Mouse (Mus musculus) urinary bladder, postnatal 25 days (tissue): ENCODE results near the gene Urah.

Source experiments
- DNase-seq: peaks from one replicate; pipeline ENCODE4 v3.0.0; 2022; ENCODE audit warnings: low spot score

Urah gene

DNA sequence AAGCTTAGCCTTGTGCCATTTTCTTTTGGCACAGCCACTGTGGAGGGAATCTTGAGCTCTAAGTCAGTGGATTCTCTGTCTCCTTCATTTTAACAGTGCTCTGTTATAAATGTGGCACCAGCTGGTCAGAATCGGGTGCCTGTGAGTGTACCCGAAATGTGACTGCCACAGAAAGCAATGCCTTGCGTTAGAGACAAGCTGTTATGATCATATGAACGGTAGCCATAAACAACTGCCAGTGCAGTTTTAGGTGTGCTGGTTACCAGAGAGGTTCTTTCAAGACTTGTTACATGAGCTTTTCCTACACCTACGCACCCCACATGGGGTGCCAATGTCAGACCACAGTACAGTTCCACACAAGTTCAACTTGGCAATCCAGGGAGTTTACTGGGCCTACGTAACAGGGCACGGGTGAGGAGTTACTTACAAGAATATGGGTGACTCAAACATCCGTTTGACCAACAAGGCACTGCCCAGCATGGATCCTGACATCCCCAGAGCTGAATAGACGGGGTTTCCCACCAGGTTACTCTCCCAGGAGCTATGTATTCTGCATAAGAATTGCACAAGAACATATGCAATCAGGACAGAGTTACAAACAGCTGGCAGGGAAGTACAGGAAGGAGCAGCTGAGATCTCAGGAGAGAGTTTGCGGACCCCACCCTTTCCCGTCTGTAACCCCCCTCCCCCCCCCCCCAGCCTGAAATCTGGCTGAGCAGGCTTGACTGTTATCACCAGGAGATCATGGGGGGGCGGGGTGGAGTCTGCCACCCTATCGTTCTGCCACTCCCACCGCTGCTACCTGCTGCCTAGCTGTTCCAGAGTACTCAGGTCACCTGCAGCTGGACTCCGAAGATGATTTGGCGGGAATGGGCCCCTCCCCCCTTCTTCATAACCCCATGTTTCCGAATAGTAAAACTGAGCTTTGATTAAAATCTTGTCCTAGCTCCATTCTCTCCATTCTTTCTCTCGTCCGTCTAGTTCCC lies 6.2 kb downstream of the Urah start:
- no peak for DNase-seq

DNA sequence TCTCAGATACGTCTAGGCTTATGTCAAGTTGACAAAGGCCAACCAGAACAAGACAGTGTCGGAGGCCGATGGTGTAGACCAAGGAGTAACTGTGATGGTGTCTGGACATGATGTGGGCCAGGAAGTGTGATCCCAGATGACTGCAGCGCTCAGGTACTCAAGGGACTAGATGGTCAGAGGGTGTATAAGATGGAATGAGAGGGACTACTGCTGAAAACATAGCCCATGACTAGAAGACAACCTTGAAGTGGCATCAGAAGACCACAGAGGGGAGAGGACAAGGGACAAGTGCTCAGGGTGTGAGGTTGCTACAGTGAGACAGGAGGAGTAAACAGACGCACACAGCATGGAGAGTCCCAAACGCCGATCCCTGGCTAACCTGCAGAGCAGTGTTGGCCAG lies 9.0 kb downstream of the Urah start:
- DNase-seq = no peak

DNA sequence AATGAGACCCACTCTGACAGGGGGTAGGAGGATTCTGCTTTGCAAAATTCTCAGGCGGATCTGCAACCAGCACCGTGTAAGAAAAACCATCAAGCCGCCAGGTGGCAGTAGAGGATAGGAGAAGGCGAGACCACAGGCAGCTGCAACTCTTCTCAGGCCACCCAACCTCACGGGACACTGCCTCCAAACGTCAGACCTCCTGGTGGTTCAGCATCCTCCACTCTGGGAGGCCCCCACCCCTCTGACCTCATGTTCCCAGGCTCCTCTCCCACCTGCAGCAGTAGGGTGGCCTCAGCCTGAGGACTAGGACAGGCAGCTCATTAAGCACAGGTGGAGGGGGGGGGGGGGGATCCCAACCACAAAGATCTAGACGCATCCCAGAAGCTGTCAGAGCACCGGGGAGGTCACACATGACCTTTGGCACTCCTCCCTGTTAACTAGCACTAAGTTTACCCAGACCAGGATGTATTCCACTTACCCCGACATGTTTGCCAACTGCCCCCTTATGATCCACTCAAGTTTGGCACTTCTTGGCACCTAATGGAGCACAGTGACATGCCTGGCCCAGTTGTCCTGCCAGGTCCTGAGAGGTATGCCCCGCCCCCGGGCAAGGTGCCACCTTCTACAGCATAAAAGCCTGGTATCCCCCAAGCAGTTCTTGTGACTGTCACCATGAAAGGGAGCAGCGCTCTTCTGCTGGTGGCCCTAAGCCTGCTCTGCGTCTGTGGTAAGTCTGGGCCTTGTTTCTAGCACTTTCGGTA lies 10.3 kb downstream of the Urah start, which contains the start of gene Scgb1c1:
Gene Scgb1c1, plus strand, starts transcription at position 643 of the 761 bp plus-strand sequence.
- DNase-seq = peak; percentile 95

DNA sequence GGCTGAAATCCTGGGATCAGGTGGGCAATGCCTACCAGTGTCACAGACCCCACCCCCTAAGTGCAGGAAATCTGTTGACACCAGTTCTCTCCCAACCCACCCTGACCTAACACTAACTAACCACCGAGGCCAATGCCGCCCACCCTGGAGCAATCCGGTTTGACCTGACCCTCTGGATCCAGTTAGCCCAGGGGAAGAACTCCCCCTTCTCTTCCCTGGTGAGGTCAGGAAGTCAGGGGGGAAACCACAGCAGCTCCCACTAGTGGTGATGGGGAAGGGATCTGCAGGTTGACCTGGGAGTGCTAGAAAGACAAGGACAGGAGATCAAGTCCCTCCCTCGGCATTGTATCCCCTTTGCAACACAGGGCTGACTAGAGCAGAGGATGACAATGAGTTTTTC lies 10.9 kb downstream of the Urah start:
- no peak for DNase-seq

DNA sequence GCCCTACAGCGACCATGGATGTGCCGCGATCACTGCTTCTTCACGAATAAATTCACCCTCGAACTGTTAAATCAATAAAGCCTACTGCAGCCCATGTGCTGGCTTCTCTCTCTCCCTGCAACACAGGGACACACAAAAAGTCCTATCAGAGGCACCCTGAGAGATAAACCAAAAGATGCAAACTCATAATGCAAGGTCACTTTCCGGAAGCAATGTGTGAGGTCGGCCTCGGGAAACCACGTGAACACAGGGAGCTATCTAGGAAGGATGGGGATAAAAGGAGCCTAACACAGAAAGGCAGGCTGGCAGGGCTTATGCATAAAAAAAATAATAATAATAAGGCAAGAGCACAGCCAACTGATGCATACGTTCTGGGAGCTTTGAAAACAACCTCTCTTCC lies 11.9 kb downstream of the Urah start:
- DNase-seq = no peak

DNA sequence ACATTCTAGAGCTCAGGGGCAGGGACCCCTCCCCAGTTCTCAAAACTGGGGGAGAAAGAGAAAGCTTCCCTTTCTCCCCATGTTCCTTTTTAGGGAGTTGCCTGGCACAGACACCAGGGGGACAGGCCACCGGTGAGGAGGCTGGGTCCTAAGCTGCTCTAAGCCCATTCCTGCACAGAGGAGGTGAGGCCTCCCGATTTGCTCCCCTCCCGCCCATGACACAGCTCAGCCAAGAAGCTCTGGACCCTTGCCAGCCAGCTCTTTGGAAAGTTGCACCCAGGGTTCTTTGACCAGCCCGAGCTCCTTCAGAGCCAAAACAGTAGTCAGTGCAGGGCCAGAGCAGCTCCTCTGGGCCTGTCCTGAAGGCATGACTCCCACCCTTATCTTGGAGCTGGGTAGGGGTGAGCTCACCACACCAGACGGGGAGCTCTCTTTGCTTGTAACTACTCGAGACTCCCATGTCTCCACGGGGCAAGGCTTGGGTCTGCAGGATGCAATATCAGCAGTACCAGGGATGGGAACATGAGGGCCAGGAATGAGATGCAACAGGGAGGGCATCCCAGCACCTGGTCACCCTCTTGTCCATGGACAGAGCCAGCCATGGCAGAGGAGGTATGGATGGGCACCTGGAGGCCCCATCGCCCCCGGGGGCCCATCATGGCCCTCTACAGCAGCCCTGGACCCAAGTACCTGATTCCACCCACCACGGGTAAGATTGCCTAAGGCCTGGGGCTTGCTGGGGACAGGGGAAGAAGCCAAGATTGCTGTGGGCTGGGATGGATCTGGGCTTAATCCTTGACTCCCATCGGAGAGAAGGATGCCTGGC lies 13.2 kb downstream of the Urah start, which contains the start of gene Odf3:
Gene Odf3, plus strand, starts transcription at position 51 of the 826 bp plus-strand sequence.
- DNase-seq = no peak

DNA sequence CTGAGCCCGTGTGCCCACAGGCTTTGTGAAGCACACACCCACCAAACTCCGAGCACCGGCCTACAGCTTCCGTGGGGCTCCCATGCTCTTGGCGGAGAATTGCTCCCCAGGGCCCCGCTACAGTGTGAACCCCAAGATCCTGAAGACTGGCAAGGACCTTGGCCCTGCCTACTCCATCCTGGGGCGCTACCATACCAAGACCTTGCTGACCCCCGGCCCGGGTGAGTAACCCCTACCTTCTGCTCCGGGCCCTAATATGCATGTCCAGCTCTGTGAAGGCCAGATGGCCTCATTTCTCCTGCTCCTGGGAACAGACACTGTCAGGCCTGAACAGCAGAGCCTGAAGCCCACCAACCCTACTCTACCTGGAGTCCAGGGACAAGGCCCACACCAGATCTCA lies 13.8 kb downstream of the Urah start:
- no peak for DNase-seq

DNA sequence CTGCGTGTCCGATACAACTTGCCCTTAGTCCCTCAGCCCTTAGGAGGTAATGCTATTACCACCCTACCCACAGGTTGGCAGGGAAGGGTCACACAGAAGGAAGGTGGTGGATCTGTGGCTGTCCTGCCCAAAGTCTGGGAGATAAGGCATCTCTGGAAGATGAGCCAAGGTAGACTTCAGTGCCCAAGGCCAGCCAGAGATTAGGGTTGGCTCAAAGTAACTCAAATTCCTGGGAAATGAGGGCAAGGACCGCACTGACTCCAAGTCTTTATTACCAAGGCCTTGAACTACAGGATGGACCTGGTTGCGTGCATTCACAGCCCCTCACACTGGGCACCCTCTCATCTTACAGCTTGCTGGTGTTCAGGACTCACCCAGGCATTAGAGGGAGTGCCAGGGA lies 17.1 kb downstream of the Urah start:
- DNase-seq = no peak

DNA sequence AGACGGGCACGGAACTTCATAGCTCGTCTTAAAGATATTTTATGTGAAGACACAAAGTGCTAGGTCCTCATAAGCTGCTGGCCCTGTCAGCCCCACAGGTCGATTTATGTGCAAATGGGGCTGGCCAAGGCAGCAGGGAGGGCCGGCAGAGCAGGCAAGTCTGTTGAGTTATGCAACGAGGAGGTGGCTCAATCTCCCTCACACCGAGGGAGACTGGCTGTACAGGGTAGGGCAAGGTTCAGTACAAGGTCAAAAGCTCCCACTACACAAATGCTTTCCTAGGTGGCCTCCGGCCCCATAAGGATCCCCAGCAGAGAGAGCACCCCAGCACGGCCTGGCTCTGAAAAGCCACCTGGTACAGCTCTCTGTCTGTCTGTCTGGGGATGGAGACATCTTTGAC lies 18.6 kb downstream of the Urah start:
- DNase-seq = no peak

DNA sequence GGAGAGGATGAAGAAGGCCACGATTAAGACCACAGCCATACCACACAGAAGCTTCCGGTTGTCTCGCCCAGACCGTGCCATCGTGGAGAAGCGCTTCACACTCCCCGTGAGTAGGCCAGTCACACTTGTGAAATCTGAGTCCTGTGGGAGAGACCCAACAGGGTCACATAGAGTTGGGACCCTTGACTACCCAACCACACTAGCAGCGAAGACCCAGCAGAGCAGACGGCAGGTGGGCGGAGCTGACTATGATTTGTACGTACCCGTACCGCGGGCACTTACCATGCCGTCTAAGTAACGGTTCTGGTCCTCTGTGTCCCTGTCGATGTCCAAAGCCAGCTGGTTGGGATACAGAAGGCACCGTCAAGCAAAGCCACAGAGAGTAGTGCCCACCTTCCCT lies 19.7 kb downstream of the Urah start:
- DNase-seq = no peak

DNA sequence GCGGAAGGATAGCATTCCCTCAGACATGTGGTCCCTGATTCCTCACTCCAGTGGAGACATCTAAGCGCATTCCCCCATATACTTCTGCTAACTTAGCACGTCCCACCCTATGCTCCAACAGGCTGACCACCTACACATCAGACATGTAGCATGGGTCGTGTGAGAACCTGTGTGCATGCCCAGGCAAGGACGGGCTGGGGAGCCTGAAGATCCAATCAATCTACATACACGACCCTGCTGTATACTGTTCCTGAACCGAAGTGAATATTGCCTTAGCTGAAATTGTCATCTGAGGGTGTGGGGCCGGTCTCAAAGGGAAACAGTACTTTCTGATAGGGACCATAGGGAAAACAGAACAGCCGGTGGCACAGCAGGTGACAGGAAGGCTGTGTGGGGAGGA lies 20.4 kb downstream of the Urah start:
- no peak for DNase-seq

DNA sequence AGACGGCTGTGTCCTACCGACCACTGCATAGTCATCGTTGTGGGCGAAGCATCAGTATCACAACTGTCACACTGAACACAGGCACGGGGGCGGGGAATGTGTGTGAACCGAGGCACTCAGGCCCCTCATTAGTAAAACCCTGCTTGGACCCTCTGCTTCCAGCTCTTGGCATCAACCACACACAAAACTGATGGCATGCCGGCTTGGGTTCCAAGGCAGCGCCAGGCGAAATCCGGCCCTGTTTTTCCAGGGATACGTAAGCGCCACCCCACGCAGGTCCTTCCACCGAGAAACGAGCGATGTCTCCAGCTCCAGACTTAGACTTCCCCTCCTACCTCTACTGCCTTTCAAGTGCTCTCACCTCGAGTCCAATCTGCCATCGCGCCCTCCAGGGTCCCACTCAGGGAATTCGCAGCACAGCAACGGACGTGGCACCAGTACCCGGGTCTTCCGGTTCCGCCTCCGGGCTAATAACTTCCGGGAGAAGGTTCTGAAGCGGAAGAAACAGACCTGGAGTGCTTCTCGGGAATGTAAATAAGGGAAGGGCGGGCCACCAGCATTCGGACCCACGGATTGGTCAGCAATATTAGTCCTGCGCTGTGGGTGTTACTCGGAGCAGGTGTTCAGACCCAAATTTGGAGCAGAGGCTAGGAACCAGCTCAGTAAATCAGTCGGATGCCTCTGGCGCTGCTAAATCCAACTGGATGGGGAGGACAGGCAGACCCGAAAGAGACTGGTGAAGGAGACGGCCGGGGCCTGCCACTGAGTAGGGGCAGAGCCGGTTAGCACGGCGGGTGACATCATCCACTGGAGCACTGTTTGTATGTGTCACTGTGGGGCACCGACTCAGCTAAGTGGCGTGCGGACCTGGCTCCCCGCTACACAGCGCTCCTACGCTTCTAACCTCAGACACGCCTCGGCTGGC lies 21.3 kb downstream of the Urah start, which contains the start of gene Gm45785:
Gene Gm45785, minus strand, starts transcription at position 472 of the 925 bp plus-strand sequence.
- DNase-seq = peak; percentile 68

DNA sequence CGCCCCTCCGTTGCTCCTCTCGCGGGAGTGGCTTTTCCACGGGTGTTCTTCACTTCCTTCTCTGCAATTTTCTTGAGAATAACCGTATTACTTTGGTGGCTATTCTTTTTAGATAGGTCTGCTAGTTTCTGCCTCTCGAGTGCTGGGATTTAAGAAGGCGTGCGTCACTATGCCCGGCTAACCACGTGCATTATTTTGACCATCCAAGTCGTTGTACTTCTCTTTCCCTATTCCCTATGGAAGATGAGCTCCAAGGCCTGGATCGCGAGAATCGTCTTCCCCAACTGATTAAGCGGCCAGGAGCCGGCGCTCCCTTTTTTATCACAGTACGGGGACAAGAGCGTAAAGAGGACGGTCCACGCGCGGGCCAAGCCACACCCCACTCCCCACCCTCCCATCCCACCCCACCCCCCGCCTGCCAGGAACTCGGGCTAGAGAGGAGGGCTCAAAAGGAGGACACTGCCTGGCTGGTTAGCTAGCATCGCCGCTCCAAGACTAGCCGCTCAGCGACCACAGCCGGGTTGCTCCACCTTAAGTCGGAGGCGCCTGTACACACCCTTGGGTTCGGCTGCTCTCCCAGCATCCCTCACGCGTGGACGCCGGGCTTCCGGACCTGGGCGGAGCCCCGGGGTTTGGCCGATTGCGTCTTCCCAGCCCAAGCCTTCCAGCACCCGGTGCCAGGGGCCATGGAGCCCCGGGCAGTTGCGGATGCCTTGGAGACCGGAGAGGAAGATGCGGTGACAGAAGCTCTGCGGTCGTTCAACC lies 22.1 kb downstream of the Urah start, which contains the start of gene Ric8a:
Gene Ric8a, plus strand, starts transcription at position 173 of the 765 bp plus-strand sequence.
- DNase-seq = peak; percentile 87

DNA sequence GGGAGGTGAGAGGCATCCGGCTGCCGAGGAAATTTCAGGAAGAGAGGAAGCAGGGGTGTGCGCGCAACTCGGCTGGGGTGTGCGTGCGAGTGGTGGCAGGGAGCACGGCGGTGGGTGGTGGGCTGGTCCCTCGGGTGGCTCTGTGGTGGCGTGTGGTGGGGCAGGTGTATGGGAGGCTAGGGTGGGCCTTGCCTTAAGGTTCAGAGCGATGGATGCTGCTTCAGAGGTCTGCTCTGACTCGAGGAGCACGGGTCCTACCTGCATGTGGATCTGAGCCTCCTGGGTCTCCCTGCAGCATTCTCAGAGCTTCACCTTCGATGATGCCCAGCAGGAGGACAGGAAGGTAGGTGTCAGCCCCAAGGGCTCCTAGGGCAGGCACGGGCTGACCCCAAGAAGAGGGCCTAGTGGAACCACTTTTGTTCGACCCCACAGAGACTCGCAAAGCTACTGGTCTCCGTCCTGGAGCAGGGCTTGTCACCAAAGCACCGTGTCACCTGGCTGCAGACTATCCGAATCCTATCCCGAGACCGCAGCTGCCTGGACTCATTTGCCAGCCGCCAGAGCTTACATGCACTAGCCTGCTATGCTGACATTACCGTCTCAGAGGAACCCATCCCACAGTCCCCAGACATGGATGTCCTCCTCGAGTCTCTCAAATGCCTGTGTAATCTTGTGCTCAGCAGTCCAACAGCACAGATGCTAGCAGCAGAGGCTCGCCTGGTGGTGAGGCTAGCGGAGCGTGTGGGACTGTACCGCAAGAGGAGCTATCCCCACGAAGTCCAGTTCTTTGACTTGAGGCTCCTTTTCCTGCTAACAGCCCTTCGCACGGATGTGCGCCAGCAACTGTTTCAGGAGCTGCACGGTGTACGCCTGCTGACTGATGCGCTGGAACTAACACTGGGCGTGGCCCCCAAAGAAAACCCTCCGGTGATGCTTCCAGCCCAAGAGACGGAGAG lies 23.0 kb downstream of the Urah start, which contains the start of gene Bet1l:
Gene Bet1l, minus strand, starts transcription at position 28 of the 956 bp plus-strand sequence.
- no peak for DNase-seq

DNA sequence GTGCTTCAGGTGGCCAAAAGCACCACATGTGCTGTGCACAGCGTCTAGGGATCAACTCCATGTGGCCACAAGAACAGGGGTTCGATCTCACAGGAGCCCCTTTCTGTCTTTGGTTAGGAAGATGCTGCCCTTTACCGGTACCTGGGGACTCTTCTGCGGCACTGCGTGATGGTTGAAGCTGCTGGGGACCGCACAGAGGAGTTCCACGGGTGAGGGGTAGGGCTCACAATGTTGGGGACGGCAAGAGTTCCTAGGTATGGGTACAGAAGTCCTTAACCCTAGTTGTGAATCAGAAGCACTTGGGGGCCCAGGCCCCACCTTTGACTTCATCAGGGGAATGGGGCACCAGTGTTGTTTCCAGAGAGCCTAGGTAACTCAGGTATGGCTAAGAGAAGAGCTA lies 23.9 kb downstream of the Urah start:
- no peak for DNase-seq

DNA sequence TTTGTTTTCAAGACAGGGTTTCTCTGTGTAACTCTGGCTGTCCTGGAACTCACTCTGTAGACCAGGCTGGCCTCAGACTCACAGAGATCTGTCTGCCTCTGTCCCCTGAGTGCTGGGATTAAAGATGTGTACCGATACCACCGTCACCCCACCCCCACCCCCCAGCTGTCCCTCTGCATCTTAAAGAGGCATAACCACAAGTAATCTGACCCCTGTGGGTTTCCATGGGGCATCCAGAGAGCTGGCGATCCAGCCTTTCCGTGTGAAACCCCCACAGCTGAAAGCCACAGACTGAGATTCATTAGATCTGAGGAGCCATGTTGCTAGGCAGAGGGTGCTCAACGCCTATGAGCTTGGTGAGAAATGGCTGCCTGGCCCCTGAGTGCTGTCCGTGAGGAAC lies 25.2 kb downstream of the Urah start:
- no peak for DNase-seq

DNA sequence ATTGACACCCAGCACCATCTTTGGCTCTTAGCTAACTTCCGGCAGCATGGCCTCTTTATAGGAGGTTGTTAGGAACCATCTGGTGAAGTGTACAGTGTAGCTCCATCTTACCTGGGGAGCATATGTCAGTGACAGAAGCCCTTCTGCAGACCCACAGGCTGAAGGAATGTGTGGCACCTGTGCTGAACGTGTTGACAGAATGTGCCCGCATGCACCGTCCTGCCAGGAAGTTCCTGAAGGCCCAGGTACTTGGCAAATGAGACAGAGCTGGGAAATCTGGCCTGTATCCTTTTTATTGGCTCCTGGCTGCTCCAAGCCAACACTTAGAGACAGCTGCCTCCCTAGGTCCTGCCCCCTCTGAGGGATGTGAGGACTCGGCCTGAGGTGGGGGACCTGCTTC lies 25.9 kb downstream of the Urah start:
- no peak for DNase-seq

DNA sequence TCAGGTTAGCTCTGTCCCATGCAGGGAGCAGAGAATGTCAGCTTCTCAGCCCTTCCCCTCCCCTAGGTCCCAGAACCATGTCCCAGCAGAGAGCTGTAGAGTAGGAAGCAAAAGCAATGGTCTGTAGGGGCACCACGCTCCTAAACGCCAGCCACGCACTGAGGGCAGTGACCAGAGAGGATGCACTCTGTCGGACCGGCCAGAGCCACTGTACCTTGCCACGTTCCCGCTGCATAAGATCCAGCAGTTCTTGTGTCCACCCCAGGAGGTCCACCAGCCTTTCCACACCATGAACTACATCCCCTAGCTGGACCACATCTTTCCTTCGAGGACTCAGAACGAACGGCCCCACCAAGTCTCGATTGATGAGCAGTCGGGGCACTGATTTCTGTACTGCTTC lies 29.9 kb downstream of the Urah start:
- DNase-seq = no peak

DNA sequence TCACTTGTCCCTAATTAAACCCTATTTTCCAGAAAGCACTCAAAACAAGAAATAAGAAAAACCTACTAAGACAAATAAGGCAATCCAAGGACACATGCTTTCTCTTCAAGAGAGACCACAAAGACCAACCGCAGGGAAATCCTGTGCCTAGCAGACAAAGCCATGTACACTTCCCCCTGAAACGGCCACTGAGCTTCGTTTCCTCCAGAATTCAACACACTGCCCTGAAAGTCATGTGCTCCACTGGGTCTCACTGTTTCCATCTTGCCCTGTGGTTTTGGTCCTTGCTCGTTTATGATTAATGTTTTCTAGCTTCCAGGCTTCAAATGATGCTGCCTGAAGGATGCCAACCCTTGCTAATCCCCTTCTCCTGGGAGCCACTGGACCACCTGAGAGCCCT lies 39.4 kb downstream of the Urah start:
- DNase-seq = no peak
